Mouse (Mus musculus): Measurements from ENCODE around the gene Mrpl23. TPM values are rescaled to one million over a fixed set of nuclear protein-coding genes. Genes with fewer than 3 reads are reported as not detected.

The Mrpl23 gene
- polyA plus RNA-seq, 1 experiment: 21.3 TPM

DNA sequence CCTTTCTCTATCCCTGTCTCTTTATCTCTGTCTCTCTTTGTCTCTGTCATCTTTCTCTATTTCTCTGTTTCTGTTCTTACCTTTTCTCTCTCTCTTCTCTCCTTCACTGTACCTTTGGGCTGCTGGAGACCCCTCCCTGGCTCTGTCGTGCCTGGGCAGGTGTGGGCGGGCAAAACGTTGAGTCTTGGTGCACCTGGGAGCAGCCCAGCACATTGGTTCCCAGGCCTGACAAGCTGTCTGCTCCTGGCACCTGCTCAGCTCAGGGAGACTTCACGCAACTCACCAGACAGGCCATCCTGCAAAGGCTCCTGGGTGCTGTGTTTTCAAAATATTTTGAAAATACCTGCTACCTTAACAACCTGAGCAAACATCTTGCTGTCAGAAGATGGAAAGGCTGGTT, 29.3 kb upstream of the Mrpl23 start:
- Histone ChIP-seq H3K27ac (ENCODE audit: control insufficient read depth, insufficient read depth, low read length) (no peak overlapping the region), H3K36me3 (ENCODE audit: control insufficient read depth, insufficient read depth, low read length) (no peaks in the 10 kb centered on the region), H3K27me3 (ENCODE audit: control insufficient read depth, insufficient read depth, low read length) (no peaks in the 10 kb centered on the region), H3K4me3 (ENCODE audit: control insufficient read depth, insufficient read depth, low read length) (no peak overlapping the region), H3K4me1 (replicated peaks; ENCODE audit: control insufficient read depth, insufficient read depth, low read length) (no peaks in the 10 kb centered on the region)
- DNase-seq: no peak
- TF ChIP-seq CTCF (IDR thresholded peaks at IDR 0.05; ENCODE audit: borderline replicate concordance, control insufficient read depth, extremely low read depth, insufficient read depth, low read length, poor library complexity) (no peak), POLR2A (IDR thresholded peaks at IDR 0.05; ENCODE audit: control insufficient read depth, extremely low read depth, insufficient read depth, low read length, poor library complexity) (no peak)
- 81% methylated on average over 4 of the region's 4 CpGs for WGBS

DNA sequence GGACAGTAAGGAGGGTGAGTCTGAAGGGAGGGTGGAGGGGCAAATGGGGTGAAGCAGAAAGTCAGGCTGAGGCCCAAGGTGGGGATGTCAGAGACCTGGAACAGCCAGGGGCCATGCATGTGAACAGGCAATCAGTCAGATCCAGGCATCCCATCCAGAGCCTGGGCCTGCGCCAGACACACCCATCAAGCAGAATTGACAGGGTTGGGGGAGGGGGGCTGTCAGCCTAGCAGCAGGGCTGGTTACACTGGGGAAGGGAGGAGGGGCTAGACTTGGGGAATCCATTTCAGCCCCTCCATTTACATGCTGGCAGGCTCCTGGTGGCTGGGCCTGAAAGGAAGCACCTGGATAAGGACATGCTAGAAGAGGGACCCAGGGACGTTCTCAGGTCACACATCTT, 26.5 kb upstream of the Mrpl23 start:
- TF ChIP-seq CTCF (IDR thresholded peaks at IDR 0.05; ENCODE audit: borderline replicate concordance, control insufficient read depth, extremely low read depth, insufficient read depth, low read length, poor library complexity) (no peak), POLR2A (IDR thresholded peaks at IDR 0.05; ENCODE audit: control insufficient read depth, extremely low read depth, insufficient read depth, low read length, poor library complexity) (no peak)
- no peak for DNase-seq
- no peaks in the 10 kb centered on the region for H3K4me1 ChIP-seq (replicated peaks; ENCODE audit: control insufficient read depth, insufficient read depth, low read length)
- H3K27ac ChIP-seq (ENCODE audit: control insufficient read depth, insufficient read depth, low read length): no peak overlapping the region
- no peak overlapping the region for H3K4me3 ChIP-seq (ENCODE audit: control insufficient read depth, insufficient read depth, low read length)
- WGBS: 84% methylated on average over 2 of the region's 2 CpGs
- H3K36me3 ChIP-seq (ENCODE audit: control insufficient read depth, insufficient read depth, low read length): no peaks in the 10 kb centered on the region
- no peaks in the 10 kb centered on the region for H3K27me3 ChIP-seq (ENCODE audit: control insufficient read depth, insufficient read depth, low read length)

DNA sequence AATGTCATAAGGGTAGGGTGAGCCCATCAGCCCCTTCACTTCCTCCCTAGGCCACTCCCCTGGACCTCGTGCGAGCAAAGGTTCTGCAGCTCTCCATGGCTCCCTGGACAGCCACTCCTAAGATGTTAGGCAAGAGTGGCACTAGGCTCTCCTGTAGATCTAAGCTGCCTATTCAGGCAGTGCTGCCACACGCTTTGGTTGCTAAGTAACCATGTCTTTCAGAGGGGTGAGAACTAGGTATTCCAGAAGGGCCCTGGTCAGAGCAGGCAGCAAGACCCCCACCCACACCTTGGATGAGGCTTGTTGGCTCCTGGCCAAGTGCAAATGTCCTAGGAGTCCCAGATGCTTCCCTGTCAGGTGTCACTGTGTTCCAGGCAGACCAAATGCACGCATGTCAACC, 26.0 kb upstream of the Mrpl23 start:
- Histone ChIP-seq H3K27me3 (ENCODE audit: control insufficient read depth, insufficient read depth, low read length) (no peaks in the 10 kb centered on the region), H3K27ac (ENCODE audit: control insufficient read depth, insufficient read depth, low read length) (no peak overlapping the region), H3K4me1 (replicated peaks; ENCODE audit: control insufficient read depth, insufficient read depth, low read length) (no peaks in the 10 kb centered on the region), H3K4me3 (ENCODE audit: control insufficient read depth, insufficient read depth, low read length) (no peak overlapping the region), H3K36me3 (ENCODE audit: control insufficient read depth, insufficient read depth, low read length) (no peaks in the 10 kb centered on the region)
- TF ChIP-seq CTCF (IDR thresholded peaks at IDR 0.05; ENCODE audit: borderline replicate concordance, control insufficient read depth, extremely low read depth, insufficient read depth, low read length, poor library complexity): no peak
- TF ChIP-seq POLR2A (IDR thresholded peaks at IDR 0.05; ENCODE audit: control insufficient read depth, extremely low read depth, insufficient read depth, low read length, poor library complexity): no peak
- 81% methylated on average over 4 of the region's 4 CpGs for WGBS
- DNase-seq: no peak

DNA sequence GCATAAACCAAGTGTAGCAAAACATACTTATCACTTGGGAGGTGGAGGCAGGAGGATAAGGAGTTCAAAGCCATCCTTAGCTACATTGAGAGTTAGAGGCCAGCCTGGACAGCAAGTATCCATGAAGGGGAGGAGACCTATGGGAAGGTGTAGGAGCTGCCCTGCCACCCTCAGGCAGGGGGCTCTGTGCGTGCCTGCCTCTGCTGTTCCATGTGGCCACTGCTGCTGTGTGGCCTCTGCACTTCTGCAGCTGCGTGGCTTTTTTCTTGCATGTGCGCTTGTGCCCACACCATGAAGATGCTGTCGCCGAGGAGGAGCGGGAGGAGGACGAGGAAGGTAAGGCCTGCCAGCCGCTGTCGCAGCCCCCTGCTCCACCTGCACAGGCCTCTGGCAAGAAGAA, 25.0 kb upstream of the Mrpl23 start:
- no peaks in the 10 kb centered on the region for H3K27me3 ChIP-seq (ENCODE audit: control insufficient read depth, insufficient read depth, low read length)
- no peaks in the 10 kb centered on the region for H3K4me1 ChIP-seq (replicated peaks; ENCODE audit: control insufficient read depth, insufficient read depth, low read length)
- no peaks in the 10 kb centered on the region for H3K36me3 ChIP-seq (ENCODE audit: control insufficient read depth, insufficient read depth, low read length)
- no peak overlapping the region for H3K27ac ChIP-seq (ENCODE audit: control insufficient read depth, insufficient read depth, low read length)
- 94% methylated on average over 9 of the region's 9 CpGs for WGBS
- DNase-seq: no peak
- no peak overlapping the region for H3K4me3 ChIP-seq (ENCODE audit: control insufficient read depth, insufficient read depth, low read length)
- TF ChIP-seq CTCF (IDR thresholded peaks at IDR 0.05; ENCODE audit: borderline replicate concordance, control insufficient read depth, extremely low read depth, insufficient read depth, low read length, poor library complexity): no peak
- no peak for TF ChIP-seq POLR2A (IDR thresholded peaks at IDR 0.05; ENCODE audit: control insufficient read depth, extremely low read depth, insufficient read depth, low read length, poor library complexity)

DNA sequence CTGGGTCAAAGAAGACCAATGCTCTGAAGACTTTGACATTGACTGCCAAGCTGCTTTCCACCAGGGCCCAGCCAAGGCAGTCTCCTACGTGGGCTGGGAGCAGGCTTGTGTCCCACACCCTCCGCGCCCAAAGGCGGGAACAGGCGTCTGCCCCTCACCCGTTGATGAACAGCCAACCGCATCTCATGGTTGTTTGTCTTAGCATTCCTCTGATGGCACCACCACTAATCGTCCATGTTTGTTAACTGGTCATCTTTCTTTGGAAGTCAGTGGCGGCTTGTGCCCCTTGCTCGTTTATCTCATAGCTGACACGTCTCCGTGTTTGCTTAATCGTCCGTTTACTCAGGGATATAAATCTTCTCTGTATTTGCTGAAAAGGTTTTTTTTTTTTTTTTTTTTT, 23.0 kb upstream of the Mrpl23 start:
- H3K27me3 ChIP-seq (ENCODE audit: control insufficient read depth, insufficient read depth, low read length): no peaks in the 10 kb centered on the region
- WGBS: 91% methylated on average over 14 of the region's 14 CpGs
- H3K4me3 ChIP-seq (ENCODE audit: control insufficient read depth, insufficient read depth, low read length): no peak overlapping the region
- H3K4me1 ChIP-seq (replicated peaks; ENCODE audit: control insufficient read depth, insufficient read depth, low read length): no peaks in the 10 kb centered on the region
- DNase-seq: no peak
- H3K36me3 ChIP-seq (ENCODE audit: control insufficient read depth, insufficient read depth, low read length): no peaks in the 10 kb centered on the region
- no peak for TF ChIP-seq CTCF (IDR thresholded peaks at IDR 0.05; ENCODE audit: borderline replicate concordance, control insufficient read depth, extremely low read depth, insufficient read depth, low read length, poor library complexity)
- TF ChIP-seq POLR2A (IDR thresholded peaks at IDR 0.05; ENCODE audit: control insufficient read depth, extremely low read depth, insufficient read depth, low read length, poor library complexity): no peak
- no peak overlapping the region for H3K27ac ChIP-seq (ENCODE audit: control insufficient read depth, insufficient read depth, low read length)

DNA sequence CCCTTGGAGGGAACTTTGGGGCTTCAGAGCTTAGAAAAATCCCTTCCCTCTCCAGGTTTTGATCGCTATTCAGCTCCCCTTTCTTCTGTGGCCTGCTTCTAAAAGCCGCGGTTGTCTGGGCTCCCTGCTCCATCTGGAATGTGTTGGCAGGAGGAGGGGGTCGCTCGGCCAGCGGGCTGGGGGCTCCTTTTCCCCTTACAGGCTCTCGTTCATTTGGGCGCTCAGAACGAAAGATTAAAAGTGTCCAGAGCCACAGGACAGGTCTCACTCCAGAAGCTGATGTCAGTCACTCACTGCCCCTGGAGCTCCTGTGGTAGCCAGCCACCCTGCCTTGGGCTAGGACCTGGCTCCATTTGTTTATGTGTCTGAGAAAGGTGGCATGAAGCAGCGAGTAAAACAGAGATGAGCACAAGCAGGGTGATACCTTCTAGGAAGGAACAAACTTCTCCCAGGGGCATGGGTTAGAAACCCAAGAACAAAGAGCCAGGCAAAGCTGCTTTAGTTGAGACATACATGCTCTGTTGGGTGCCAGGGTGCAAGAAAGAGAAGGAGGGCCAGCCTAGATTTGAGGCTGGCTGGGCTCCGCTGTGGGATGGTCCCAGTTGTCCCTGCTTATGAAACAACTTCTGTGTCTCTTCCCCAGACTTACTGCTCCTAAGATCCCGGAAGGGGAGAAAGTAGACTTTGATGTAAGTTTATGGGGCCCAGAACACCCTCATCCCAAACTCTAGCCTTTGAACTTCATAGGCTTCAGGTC, 22.3 kb upstream of the Mrpl23 start:
- WGBS: 85% methylated on average over 12 of the region's 12 CpGs
- TF ChIP-seq CTCF (IDR thresholded peaks at IDR 0.05; ENCODE audit: borderline replicate concordance, control insufficient read depth, extremely low read depth, insufficient read depth, low read length, poor library complexity) (no peak), POLR2A (IDR thresholded peaks at IDR 0.05; ENCODE audit: control insufficient read depth, extremely low read depth, insufficient read depth, low read length, poor library complexity) (no peak)
- H3K36me3 ChIP-seq (ENCODE audit: control insufficient read depth, insufficient read depth, low read length): no peaks in the 10 kb centered on the region
- H3K4me3 ChIP-seq (ENCODE audit: control insufficient read depth, insufficient read depth, low read length): no peak overlapping the region
- no peaks in the 10 kb centered on the region for H3K27me3 ChIP-seq (ENCODE audit: control insufficient read depth, insufficient read depth, low read length)
- H3K4me1 ChIP-seq (replicated peaks; ENCODE audit: control insufficient read depth, insufficient read depth, low read length): no peaks in the 10 kb centered on the region
- no peak overlapping the region for H3K27ac ChIP-seq (ENCODE audit: control insufficient read depth, insufficient read depth, low read length)
- DNase-seq: no peak

DNA sequence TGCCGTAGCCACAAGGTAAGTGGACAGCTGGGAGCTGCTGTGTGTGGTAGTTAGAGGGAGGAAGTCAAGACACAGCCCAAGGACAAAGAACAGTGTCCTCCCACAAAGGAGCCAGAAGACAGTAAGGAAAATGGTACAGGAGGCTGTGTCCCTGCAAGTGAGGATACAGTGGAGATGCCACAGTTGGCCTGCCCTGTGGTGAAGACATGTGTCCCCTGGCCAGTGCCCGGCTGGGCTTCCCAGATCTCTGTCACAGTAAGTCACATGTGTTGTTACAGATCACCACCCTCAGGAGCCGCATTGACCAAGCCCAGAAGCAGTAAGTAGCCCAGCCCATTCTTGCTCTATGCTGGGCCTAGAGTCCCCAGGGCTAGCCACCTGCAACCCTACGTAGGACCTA, 18.4 kb upstream of the Mrpl23 start:
- Histone ChIP-seq H3K4me3 (ENCODE audit: control insufficient read depth, insufficient read depth, low read length) (no peak overlapping the region), H3K27ac (ENCODE audit: control insufficient read depth, insufficient read depth, low read length) (no peak overlapping the region), H3K27me3 (ENCODE audit: control insufficient read depth, insufficient read depth, low read length) (no peaks in the 10 kb centered on the region), H3K4me1 (replicated peaks; ENCODE audit: control insufficient read depth, insufficient read depth, low read length) (no peaks in the 10 kb centered on the region), H3K36me3 (ENCODE audit: control insufficient read depth, insufficient read depth, low read length) (no peaks in the 10 kb centered on the region)
- TF ChIP-seq POLR2A (IDR thresholded peaks at IDR 0.05; ENCODE audit: control insufficient read depth, extremely low read depth, insufficient read depth, low read length, poor library complexity): no peak
- TF ChIP-seq CTCF (IDR thresholded peaks at IDR 0.05; ENCODE audit: borderline replicate concordance, control insufficient read depth, extremely low read depth, insufficient read depth, low read length, poor library complexity): no peak
- DNase-seq: no peak
- WGBS: 93% methylated on average over 4 of the region's 4 CpGs

All from thymus, adult 2 months (tissue).